Mouse (Mus musculus) v-Abl transformed pro-B cells (cell line): Measurements from ENCODE around the gene S100a10.

Source experiments
- in situ Hi-C, 2 experiments: fragments of 400-800 bp; cut with MboI; formaldehyde crosslinking; loops; one replicate each; pipeline ENCODE4 v1.15.1; 2025; ENCODE audit not compliant: unreplicated experiment in 2 of 2

S100a10 gene

DNA sequence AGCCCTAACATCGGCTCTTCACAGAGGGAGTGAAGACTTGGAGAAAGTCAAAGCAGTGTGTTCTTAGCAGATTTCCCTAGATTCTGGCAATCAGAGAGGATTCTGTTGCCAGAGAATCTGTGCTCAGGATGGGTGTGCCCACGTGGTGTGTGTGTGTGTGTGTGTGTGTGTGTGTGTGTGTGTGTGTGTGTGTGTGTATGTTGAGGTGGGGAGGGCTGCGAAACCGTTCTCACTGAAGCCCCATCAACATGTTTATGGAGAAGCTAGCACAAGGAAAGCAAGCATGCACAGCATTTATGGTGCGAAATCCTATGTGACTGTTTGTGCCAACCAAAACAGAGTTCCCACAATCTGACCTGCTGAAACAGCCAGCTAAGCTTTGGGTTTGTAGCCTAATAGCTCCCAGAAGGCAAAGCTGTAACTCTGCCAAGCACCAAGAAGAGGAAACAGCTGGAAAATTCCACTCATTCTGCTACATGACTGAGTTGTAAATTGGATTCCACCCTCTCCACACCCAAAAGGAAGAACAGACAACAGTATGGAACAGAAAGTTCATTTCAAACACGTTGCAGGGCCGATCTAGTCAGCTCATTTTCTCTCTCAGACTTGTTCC lies 13.7 kb downstream of the S100a10 start:
- in situ Hi-C loops, result loop anchor here in 1 of 2 experiments (25.0 kb wide), 2 partner anchors 744 to 1269 kb away; partner anchors contain the start of genes Pogz and Them4

DNA sequence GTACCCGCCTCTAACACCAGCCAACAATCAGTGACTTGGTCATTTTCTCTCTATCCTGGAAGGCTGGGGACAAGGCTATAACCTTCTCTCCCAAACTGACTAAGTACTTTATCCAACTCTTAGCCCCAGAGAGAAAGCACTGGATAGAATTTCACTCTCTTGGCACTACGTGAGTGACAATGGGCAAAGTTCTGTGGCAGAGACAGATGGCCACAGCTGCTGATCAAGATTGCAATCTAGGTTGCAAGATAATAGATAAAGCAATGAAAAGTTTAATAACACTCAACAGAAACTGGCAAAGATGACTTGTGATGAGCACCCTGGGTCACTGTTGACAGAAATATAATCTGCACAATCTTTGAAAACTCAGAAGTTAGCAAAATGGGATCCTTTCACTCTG lies 14.2 kb downstream of the S100a10 start:
- in situ Hi-C loops, result loop anchor here in 1 of 2 experiments (25.0 kb wide), 2 partner anchors 743 to 1268 kb away; partner anchors contain the start of genes Pogz and Them4

DNA sequence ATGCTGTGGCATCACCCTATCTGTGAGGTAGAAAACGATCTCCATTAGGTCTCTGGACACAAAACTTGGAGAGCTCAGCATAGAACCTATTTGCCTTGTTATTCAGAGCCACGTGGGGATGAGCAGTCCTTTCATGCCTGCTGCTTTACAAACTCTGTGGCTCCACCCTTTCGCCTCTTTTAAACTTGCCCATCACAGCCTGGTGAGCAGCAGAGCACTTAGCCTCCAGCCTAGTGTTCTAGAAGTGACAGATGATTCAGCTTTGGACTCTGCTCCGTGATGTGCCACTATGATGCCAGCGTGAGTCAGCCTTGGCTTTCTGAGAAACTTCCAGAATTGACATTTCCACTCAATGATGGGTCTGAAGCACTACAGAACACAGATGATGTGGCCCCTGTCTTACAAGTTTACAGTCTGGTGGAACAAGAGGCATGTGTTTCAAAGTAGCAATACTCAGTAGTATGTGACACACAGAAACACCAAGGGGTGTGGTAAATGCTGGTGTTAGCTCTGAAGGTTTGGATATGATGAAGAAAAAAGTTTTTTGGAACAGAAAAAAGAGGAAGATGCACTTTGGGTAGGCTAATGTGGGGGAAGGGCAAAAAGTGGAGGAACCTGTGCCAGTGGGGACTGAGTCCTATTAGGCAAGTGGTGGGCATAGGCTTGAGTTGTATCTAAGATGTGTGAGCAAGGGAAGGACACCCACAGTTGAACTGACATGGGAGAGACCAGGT lies 17.3 kb downstream of the S100a10 start:
- in situ Hi-C loops, result loop anchor here in 1 of 2 experiments (25.0 kb wide), 2 partner anchors 740 to 1265 kb away; partner anchors contain the start of genes Pogz and Them4

DNA sequence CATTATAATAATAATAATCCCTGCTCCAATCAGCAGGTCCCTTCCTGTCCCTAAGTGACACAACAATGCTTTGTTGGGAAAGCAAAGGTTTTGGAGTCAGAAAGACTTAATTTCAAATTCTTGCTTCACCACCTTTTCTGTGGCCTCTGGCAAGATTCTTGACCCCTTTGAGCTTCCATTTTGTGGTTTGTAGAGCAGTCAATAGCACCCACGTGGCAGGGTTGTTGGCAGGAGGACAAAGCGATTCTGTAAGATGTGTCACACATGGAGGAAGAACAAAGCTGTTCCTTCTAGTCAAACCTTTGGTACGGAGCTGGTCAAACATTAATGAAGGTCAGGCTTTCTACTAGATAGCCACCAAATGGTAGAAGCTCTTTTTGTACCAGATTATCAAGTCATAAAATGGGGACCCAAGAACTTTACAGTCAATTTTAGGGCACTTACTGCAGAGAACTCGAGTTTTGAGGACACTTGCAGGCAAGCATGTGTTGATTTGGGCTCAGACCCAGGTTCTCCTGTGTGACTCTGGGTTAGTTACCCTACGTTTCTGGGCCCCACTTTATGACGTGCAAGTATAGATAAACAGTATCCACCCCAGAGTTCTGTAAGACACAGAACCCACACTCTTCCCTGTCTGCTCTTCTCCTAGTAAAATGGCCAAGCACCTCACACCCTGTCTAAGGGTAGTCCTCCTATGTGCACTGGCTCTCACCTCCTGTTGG lies 24.6 kb downstream of the S100a10 start:
- in situ Hi-C loops, result no loop called here

DNA sequence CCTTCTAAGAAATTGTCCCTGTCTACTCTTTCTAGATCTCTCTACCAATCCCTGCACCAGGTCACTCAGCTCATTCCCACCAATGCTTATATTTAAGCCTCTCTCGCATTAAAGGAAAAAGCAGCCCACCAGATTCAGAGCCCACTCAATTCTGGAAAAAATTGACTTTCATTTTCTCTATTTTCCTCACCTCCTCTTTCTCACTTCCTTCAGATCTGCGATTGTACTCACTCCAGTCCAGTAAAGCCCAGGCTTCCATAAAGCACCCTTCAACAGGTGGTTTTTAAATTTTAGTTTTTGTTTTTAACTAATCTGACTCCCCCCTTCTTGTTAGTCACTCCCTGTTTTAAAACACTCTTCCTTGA lies 25.1 kb downstream of the S100a10 start:
- in situ Hi-C loops, result no loop called here

DNA sequence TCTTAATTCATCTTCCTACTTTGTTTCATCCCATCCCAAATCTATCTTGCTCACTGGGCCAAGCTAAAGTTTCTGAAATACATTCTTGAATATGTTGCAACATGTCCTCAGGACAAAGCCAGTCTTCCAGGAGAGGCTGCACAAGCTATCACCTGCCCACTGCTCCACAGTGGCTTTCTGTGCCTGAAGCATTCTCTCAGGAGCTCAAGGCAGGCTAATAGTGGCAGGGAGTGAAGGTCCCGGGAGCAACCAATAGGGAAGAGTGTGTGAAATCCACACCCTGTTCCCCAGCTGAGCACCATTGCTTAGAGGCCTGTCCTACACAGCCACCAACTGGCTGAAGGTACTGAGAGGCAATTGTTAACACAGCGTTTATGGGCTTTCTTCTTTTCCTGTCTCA lies 26.1 kb downstream of the S100a10 start:
- in situ Hi-C loops, result no loop called here

DNA sequence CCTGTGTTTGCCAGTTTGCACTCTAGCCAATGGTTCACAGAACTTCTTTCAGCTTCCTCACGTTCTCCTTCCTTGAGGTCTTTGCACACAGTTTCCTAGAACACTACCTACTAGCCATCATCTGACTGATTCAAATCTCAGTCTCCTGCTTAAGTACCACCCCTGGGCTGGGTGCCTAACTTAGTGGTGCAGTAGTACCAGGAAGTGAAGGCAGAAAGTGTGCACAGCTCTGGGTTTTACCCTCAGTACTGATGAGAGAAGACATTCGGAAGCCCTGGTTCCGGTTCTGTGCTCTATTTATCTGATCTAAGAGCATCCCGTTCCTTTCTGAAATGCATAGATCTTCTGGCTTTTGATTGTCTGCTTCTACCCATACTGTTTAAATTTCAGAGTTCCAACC lies 26.8 kb downstream of the S100a10 start:
- in situ Hi-C loops, result no loop called here

DNA sequence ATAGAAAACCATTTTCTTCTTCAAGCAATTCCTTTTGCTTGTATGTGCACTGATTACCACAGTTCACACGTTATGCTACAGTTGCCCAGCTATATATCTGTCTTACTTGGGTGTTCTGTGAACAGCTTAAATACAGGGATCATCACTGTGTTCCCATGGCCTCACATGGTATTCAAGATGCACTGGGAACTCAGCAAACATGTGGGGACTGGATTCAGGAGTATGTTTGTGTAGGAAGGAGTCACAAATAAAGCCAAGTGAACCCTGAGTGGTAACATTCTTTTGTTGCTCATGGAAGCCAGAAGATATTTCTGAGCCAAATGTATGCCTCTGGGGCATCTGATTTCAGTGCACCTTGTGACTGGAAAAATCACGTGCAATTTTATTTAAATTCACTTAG lies 28.2 kb downstream of the S100a10 start:
- in situ Hi-C loops, result no loop called here

DNA sequence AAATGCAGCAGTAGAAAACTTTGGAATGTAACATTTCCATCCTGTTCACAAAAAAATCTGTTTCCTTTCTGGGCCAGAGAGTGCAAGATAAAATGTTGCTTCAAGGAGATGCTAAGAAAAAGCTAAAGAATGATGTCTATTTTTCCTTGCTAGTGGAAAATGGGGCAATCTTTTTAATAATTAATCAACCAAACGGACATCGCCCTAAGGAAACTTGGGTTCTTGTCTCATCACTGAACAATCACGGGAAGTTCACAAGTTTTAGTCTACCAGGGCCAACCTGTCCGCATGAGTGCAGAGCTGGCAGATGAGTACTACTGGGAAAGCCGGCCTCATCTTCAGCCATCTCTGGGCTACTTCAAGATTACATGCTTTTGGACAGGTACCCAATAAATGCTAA lies 34.7 kb downstream of the S100a10 start:
- in situ Hi-C loops, result no loop called here

DNA sequence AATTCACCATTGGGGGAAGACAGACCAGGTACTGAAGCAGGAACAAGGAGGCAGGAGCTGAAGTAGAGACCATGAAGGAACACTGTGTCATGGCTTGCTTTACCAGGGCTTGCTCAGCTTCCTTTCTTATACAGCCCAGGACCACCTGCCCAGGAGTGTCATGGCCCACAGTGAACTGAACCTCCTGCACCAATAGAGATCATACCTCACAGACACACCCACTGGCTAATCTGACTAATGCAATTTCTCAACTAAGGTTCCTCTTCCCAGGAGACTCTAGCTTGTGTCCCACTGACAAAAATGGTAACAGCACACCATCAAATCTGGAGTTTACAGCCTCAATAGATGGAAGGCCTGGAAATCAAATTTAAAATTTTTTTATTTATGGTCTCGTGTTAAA lies 35.4 kb downstream of the S100a10 start:
- in situ Hi-C loops, result no loop called here

DNA sequence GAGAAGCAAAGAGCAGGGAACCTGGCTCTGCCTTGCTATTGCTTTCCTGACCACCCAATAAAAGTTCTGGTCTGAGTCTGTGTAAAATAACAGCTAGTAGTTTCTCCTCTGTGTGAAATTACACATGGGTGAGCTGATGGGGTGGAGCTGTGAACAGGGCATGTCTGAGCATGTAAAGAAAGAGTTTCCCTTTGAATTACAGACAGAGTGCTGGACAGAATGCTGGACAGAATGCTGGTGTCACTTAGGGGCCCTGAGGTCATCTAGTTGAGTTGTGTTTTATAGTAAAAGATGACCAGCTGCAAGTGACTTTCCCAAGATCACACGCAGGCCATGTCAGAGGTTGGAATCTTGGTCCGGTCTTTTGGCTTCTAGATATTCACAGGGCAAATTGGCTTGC lies 37.2 kb downstream of the S100a10 start:
- in situ Hi-C loops, result no loop called here

DNA sequence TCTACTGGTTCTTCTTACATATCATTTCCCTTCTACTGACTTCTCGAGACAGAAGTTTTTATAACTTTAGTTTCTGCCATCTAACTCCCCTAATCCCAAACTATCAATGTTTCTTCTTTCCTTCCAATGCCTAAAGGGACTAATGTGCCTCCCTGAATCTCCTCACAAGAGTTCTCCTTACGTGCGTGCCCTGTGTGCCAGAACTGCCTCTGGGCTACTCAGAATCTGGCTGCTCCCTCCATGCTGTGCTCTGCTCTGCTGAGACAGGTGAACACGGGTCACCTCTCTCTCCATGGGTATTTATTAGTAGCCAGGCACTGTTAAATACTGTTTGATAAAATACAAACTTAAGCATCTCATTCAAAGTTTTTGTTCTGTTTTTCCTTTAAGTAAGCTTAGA lies 38.1 kb downstream of the S100a10 start:
- in situ Hi-C loops, result no loop called here

DNA sequence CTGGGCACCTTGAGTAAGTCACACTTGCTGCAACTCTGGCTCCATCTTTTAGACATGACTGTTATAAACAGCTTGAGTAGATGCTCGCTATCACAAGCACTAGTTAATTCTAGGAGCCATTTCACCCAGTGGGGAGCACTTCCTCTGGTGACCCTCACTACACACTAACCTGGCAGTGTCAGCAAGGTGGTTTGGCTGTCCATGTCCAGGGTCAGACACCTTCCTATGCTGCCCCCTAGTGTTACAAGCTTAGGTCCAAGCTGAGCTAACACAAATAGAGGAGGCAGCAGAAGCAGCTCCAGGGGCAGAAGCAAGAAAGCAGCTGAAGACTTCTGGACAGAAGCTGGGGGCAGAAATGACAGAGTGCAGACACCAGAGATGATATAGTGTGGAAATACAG lies 38.6 kb downstream of the S100a10 start:
- in situ Hi-C loops, result no loop called here

DNA sequence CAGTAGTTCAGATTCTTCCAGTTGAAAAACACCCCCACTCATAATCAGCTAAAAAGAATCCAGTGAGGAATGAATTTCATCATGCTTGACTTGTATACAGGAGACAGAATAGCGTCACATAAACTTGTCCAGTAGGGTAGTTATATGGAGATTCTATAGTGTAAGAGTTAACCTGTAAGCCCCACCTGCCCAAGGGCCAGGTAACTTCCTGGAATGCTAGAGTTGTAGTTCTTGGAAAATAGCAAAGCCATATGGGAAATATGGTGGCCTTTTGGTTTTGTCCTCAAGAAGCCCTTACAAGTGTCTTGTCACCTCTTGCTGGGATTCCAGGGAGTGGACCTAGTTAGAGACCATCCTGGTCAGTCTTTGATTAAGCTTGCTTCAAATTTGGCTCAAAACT lies 41.8 kb downstream of the S100a10 start:
- in situ Hi-C loops, result no loop called here

DNA sequence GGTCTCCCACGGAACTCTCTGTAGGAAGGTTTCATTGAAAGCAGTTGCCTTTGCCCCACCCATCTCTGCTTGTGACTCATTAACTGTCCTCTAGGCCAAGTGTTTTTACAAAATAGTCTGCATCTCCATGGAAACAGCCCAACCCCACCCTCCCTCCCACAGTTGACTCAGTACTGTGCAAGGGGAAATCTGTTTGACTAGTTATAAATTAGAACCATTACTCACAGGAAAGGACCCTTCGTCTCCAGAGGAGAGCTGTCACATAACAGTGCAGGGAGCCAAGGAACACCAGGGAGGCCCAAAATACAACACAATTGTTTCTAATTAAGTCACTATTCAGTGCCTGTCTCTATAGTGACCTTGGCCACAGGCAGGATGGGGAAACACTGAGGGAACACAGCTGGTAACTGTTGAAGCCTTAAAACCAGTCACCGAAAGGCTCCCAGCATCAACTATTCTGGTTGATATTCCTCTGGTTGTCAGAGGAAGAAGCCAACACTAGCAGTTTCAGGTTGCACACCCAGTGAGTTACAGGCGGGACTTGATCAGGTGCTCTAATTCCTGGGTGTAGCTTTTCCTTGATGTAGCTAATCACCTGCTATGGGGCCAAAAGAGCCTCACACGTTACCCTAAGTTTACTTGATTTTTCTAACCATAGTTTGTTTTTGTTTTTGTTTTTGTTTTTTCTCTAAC lies 42.5 kb downstream of the S100a10 start:
- in situ Hi-C loops, result no loop called here

DNA sequence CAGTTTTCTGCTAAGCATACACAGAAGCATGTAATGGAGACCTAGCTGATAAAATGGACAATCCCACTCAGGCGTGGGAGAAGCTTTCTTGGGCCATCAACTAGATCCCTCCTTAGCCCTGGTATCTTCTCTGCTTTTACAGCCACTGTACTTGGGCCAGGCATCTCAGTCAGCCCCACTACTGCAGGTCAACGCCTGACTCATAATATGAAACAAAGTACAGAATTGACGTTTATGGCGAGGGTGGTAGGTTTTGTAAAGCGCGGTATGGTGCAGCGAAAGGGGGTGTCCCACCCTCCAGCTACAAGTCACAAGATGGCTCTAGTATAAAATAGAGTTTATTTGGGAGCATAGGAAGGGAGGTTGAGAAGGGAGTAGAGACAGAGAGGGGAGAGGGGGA lies 43.1 kb downstream of the S100a10 start:
- in situ Hi-C loops, result no loop called here

DNA sequence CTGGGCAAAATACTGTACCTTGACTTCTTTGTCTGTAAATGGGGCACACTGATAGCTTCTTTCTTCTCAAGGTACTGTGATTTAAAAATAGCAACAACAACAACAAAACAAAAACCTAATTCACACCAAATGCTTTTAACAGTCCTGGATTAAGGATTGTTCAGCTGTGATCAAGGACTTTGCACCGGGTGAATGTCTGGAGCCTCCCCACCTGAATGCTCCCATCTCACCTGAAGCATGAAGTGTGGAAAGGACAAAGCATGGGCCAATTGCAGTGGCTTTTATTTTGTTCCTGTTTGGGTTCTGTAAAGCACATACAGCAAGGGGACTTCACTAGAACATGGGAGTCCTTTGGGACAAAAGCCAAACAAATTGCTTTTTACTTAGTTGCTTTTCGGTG lies 45.3 kb downstream of the S100a10 start:
- in situ Hi-C loops, result loop anchor here (5.0 to 25.0 kb wide), 4 partner anchors 53 to 1438 kb away; no protein-coding TSS in a partner anchor

DNA sequence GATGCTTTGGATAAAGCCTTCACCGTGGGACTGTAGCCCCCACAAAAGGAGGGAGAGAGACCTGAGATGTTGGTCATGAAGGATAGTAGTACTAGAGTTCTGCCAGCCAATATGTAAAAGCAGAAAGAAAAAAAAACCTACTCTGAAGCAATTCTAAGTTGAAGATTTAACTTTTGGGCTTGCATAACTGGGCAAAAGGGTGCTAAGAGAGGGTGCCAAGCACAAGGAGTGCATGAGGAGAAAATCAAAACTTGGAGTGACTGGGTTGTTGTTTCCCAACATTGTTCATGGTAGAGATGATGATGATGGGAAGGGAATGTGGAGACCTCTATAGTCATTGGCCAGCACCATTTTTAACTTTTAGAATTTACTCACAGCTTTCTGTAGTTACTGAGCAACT lies 47.0 kb downstream of the S100a10 start:
- in situ Hi-C loops, result loop anchor here (5.0 to 25.0 kb wide), 4 partner anchors 55 to 1440 kb away; no protein-coding TSS in a partner anchor

DNA sequence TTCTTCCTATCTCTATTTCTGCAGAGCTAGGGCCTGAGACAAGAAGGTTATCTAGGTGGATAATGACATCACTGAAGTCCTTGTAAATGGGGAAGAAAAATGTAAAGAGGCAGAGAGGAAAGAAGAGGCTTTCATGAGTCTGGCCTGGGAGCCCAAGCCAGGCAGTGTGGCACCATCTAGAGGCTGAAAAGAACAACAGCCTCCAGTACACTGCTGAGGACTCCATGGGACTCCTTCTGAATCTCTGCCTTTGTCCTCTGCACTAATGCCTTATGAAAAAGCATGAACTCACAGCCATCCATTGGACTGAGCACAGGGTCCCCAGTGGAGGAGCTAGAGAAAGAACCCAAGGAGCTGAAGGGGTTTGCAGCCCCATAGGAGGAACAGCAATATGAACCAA lies 54.1 kb downstream of the S100a10 start:
- in situ Hi-C loops, result loop anchor here (5.0 to 25.0 kb wide), 3 partner anchors 62 to 1447 kb away; no protein-coding TSS in a partner anchor
